Mouse (Mus musculus) brown adipose tissue, adult 24 weeks (tissue): ENCODE results near the gene Rhcg. TPM values are rescaled to one million over a fixed set of nuclear protein-coding genes. Genes with fewer than 3 reads are reported as not detected.

Experiments
- H3K27ac ChIP-seq: fragments of 200-500 bp; replicated peaks from 2 replicates; pipeline ENCODE4 v1.5.1; 2012; ENCODE audit warnings: low read depth, mild to moderate bottlenecking, low read length
- H3K4me1 ChIP-seq: fragments of 200-500 bp; 2 replicates; pipeline ENCODE4 v1.6.1; 2012; ENCODE audit warnings: low read length, mixed read lengths; ENCODE audit not compliant: control insufficient read depth, insufficient read depth, insufficient read length
- H3K4me3 ChIP-seq: fragments of 200-500 bp; 2 replicates; pipeline ENCODE4 v1.5.1; 2012; ENCODE audit warnings: low read depth, mild to moderate bottlenecking, low read length, moderate library complexity; ENCODE audit not compliant: insufficient read depth
- polyA plus RNA-seq: library from polyadenylated mRNA; stranded (reverse); fragments of >200 nt; gene quantifications from 2 replicates; pipeline ENCODE4 v1.2.4, GENCODE M21; 2012; ENCODE audit not compliant: missing spikeins, insufficient read depth, insufficient read length

Gene Rhcg
- polyA plus RNA-seq, 1 experiment: not detected

GRCm38 (mm10) chr7:79545066-79545400 lies 72.4 kb downstream of the Rhcg start:
- H3K4me3 ChIP-seq: no peak overlapping the region

GRCm38 (mm10) chr7:79544281-79545065 lies 73.0 kb downstream of the Rhcg start:
- Histone ChIP-seq H3K27ac (no peak overlapping the region), H3K4me1 (no peaks in the 10 kb centered on the region), H3K4me3 (no peak overlapping the region)

More at GRCm38 (mm10) chr7:79545066-79545400, 72.4 kb downstream of the Rhcg start:
- no peaks in the 10 kb centered on the region for H3K4me1 ChIP-seq
- no peak overlapping the region for H3K27ac ChIP-seq

Other genes starting within 250 kb of the Rhcg start
- not detected in 2 replicates for gene Rlbp1, start 230.6 kb downstream of the Rhcg start, polyA plus RNA-seq
- 0.63 TPM in 1 of 2 replicates, not detected in the other for gene Fanci, start 225.7 kb downstream of the Rhcg start, polyA plus RNA-seq
- 29.1 and 31.6 TPM in 2 replicates for gene Polg, start 151.3 kb downstream of the Rhcg start, polyA plus RNA-seq
- not detected in 2 replicates for gene Ticrr, start 42.5 kb upstream of the Rhcg start, polyA plus RNA-seq
- 0.40 and 0.58 TPM in 2 replicates for gene Kif7, start 98.1 kb upstream of the Rhcg start, polyA plus RNA-seq
- 1,266 and 1,376 TPM in 2 replicates for gene Plin1, start 115.2 kb upstream of the Rhcg start, polyA plus RNA-seq
- gene Pex11a, start 125.5 kb upstream of the Rhcg start, polyA plus RNA-seq: 71.2 and 78.9 TPM in 2 replicates
- gene Wdr93, start 125.5 kb upstream of the Rhcg start, polyA plus RNA-seq: 5.8 and 6.6 TPM in 2 replicates
- not detected in 2 replicates for gene Mesp1, start 176.1 kb upstream of the Rhcg start, polyA plus RNA-seq
- gene Mesp2, start 193.1 kb upstream of the Rhcg start, polyA plus RNA-seq: not detected in 2 replicates
- 6.3 and 8.9 TPM in 2 replicates for gene Anpep, start 243.4 kb upstream of the Rhcg start, polyA plus RNA-seq